Mouse (Mus musculus) CH12.LX (cell line): ENCODE data around the gene Rev3l.

Experiments
- CHD1 ChIP-seq: IDR thresholded peaks from 2 replicates; pipeline ENCODE4 v1.6.1; 2012; ENCODE audit warnings: low read depth, low read length, improper control_type of control experiment, inconsistent platforms
- CTCF ChIP-seq, 2 experiments: IDR thresholded peaks in 1 of 2; conservative IDR thresholded peaks in 1 of 2; 2 replicates each; pipeline ENCODE4 v1.5.1; 2011 to 2012; ENCODE audit warnings: low read depth in 2 of 2, low read length in 2 of 2, improper control_type of control experiment in 1 of 2, inconsistent platforms in 1 of 2, mild to moderate bottlenecking in 1 of 2, moderate library complexity in 1 of 2
- ELF1 ChIP-seq: IDR thresholded peaks from 2 replicates; pipeline ENCODE4 v1.6.1; 2014; ENCODE audit warnings: low read depth, mild to moderate bottlenecking, inconsistent platforms, low read length, improper control_type of control experiment
- KAT2A ChIP-seq: IDR thresholded peaks from 2 replicates; pipeline ENCODE4 v1.6.1; 2012; ENCODE audit warnings: low read length, improper control_type of control experiment, inconsistent platforms; ENCODE audit not compliant: insufficient replicate concordance
- MAFK ChIP-seq: IDR thresholded peaks from 2 replicates; pipeline ENCODE4 v1.6.1; 2011; ENCODE audit warnings: low read length, improper control_type of control experiment; ENCODE audit not compliant: insufficient replicate concordance
- NELFE ChIP-seq: IDR thresholded peaks from 2 replicates; pipeline ENCODE4 v1.6.1; 2011; ENCODE audit warnings: low read depth, low read length, improper control_type of control experiment
- POLR2A ChIP-seq: IDR thresholded peaks from 2 replicates; pipeline ENCODE4 v1.6.1; 2011; ENCODE audit warnings: low read depth, mild to moderate bottlenecking, improper control_type of control experiment, low read length
- RCOR1 ChIP-seq: conservative IDR thresholded peaks from 2 replicates; pipeline ENCODE4 v1.6.1; 2012; ENCODE audit warnings: low read depth, mild to moderate bottlenecking, inconsistent platforms, low read length, improper control_type of control experiment
- SMC3 ChIP-seq: IDR thresholded peaks from 2 replicates; pipeline ENCODE4 v1.6.1; 2011; ENCODE audit warnings: low read depth, low read length, improper control_type of control experiment
- UBTF ChIP-seq: IDR thresholded peaks from 2 replicates; pipeline ENCODE4 v1.6.1; 2012; ENCODE audit warnings: low read depth, mild to moderate bottlenecking, inconsistent platforms, low read length, improper control_type of control experiment, moderate library complexity

DNA sequence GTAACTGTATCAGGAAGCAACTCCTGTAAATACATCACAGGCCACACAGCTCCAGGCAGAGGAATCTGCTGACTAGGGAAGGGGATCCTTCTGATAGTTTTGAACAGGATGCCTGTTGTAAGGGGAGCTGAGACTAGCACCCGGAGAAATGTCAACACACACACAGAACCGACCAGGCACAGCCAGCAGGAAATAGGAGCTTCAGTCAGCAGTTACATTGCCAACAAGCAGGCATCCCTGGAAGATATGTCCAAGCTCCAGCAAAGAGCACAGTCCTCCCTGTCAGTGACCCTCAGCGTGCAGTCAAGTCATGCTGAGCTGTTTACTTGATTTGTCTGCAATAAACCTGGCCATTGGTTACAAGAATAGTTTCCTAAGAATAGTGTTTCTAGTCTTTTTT, 156.7 kb downstream of the Rev3l start:
- TF ChIP-seq ELF1 (no peak), NELFE (no peak), CTCF (conservative IDR thresholded peaks at IDR 0.05 in 1 of 2, IDR thresholded peaks at IDR 0.05 in 1 of 2; ENCODE audit: low read depth in 2 of 2, low read length in 2 of 2) (no peak), RCOR1 (no peak), SMC3 (no peak), POLR2A (no peak), KAT2A (no peak), UBTF (no peak), CHD1 (no peak), MAFK (no peak)
